Comparison of ENCODE assay signal across 8 mouse cellular contexts in the genomic region with DNA sequence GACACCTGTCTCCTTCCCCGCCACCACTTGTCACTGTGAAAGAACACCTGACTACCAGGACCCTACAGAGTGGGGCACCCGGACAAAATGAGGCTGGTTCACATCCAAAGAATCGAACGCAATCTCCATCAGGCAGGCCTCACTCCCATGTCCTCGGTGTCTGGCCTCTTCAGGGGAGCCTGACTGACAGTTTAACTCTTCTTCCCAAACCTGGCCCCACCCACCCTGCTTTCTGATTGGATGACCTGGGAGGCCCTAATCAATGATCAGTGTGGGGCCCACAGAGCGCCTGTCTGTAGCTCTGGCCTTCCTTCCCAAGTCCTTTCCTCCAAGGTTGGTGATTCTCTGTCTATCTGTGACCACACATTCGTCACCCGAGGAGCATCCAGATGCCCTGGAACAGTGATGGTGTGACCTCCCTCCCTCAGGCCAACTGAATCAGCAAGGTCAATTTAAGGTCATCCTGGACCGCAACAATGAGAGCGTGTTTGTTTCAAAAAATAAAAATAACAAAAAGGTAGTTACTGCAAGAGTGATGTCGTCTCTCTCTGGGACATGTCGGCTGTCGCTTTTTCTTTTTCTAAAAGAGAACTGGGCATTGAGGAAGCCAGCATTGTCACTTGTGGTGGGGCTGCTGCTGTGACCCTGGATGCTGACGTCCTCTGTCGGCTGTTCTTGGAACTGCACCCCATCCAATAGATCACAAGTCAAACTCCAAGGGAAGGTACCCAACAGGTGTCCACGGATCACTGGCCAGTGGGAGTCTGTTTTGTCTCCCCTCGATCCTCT. TPM values are rescaled to one million over a fixed set of nuclear protein-coding genes. Genes with fewer than 3 reads are reported as not detected.
DNase-seq lines count a peak whose midpoint lies in the region; ATAC-seq lines count a peak whose summit lies in the region.

No protein-coding gene starts in this region.

- H3K9me3 ChIP-seq in heart, embryonic 13.5 days: no peaks in the 10 kb centered on the region

- H3K4me2 ChIP-seq in heart, embryonic 13.5 days: no peak overlapping the region; the same call in 1 of the 2 replicates

- H3K27me3 ChIP-seq in heart, embryonic 13.5 days (replicated peaks): no peaks in the 10 kb centered on the region

- no peak for DNase-seq in heart, adult 8-10 months (ENCODE audit: low spot score)
- DNase-seq in A20 (ENCODE audit: low read depth, low spot score) (peak; percentile 94), ZHBTc4 (ENCODE audit: low read depth, low spot score) (peak; percentile 90), liver (peak; percentile 93)
- DNase-seq in adrenal gland, postnatal 25 days: no peak
- no peak for DNase-seq in ovary, postnatal 36 days (ENCODE audit: low spot score)
- DNase-seq in frontal cortex, postnatal 25 days (ENCODE audit: low spot score in 2 of 2): no peak

- H3K36me3 ChIP-seq in heart, embryonic 13.5 days: no peaks in the 10 kb centered on the region

- 0 out of 2 replicates have a peak overlapping the region, but pooled peaks have one; percentile 79 for H3K9ac ChIP-seq in heart, embryonic 13.5 days

- H3K4me1 ChIP-seq in heart, embryonic 13.5 days: peaks cover 39% of the 10 kb centered on the region

- H3K4me3 ChIP-seq in heart, embryonic 13.5 days: no peak overlapping the region

- WGBS in heart, embryonic 13.5 days: 43% methylated on average over 17 of the region's 17 CpGs

- no peak overlapping the region for H3K27ac ChIP-seq in heart, embryonic 13.5 days (replicated peaks)

- ATAC-seq in heart, embryonic 13.5 days (ENCODE audit: extremely low read depth, insufficient number of reproducible peaks, low FRiP score, low TSS enrichment): no peak

RNA-seq across cellular contexts. Expression of gene Ssr1, which starts 28.7 kb away (rescaled TPM):
- 89.0 and 97.0 TPM in 2 replicates for polyA plus RNA-seq in heart, embryonic 13.5 days (2015; fragmentation: Nextera tagmentation; extraction: Ambion mirVana)
- 10 to 100 TPM; 36.3 to 44.8 (median 42.9) TPM for total RNA-seq in heart, adult 8-10 months (2022)
- 90.3 and 126 TPM in 2 replicates for total RNA-seq in adrenal gland, postnatal 25 days (2021)

Comparison
In these comparisons a context has a peak if more than half of its experiments do, and no peak if none do; other contexts are left out.
1. DNase-seq: peak in A20 (single experiment), ZHBTc4 (single experiment) and liver (single experiment); none in heart, adult 8-10 months (single experiment), adrenal gland, postnatal 25 days (single experiment), ovary, postnatal 36 days (single experiment) and frontal cortex, postnatal 25 days (0 of 2).